Mouse (Mus musculus) liver, embryonic 14 days (tissue): ENCODE measurements around the gene 6720489N17Rik. TPM values are rescaled to one million over a fixed set of nuclear protein-coding genes. Genes with fewer than 3 reads are reported as not detected.

Source experiments
- polyA plus RNA-seq: library from polyadenylated mRNA; depleted of rRNA; stranded (reverse); fragments of >200 nt; gene quantifications from 2 replicates; pipeline ENCODE4 v1.2.3, GENCODE M21; 2012; rRNA removed

6720489N17Rik gene
- 1.3 and 1.5 TPM in 2 replicates for polyA plus RNA-seq

GRCm38 (mm10) chr13:62623577-62624276 lies at the start of gene 6720489N17Rik:
6720489N17Rik (minus strand) TSS chr13:62624182.

GRCm38 (mm10) chr13:62571099-62571498 lies 52.9 kb downstream of the 6720489N17Rik start, which contains the start of gene Zfp934:
Zfp934 (minus strand) TSS chr13:62571199.

GRCm38 (mm10) chr13:62558189-62559110 lies 65.5 kb downstream of the 6720489N17Rik start, which contains the start of gene Zfp935:
Zfp935 (minus strand) TSS chr13:62558511.

Other genes with a start within 250 kb of the 6720489N17Rik start
- 1.2 and 1.5 TPM in 2 replicates for gene Gm3604, start 241.0 kb downstream of the 6720489N17Rik start, polyA plus RNA-seq
- 1.6 TPM in 2 replicates for gene Gm49359, start 157.3 kb downstream of the 6720489N17Rik start, polyA plus RNA-seq
- gene Zfp935, start 65.7 kb downstream of the 6720489N17Rik start, polyA plus RNA-seq = not detected in 2 replicates
- 4.2 and 4.8 TPM in 2 replicates for gene Zfp934, start 53.0 kb downstream of the 6720489N17Rik start, polyA plus RNA-seq
- 2.6 and 3.4 TPM in 2 replicates for gene Platr25, start 136.5 kb upstream of the 6720489N17Rik start, polyA plus RNA-seq
- 0.54 and 0.71 TPM in 2 replicates for gene Gm5141, start 161.6 kb upstream of the 6720489N17Rik start, polyA plus RNA-seq
- gene Fbp2, start 234.2 kb upstream of the 6720489N17Rik start, polyA plus RNA-seq = 0.02 and 0.06 TPM in 2 replicates